Mouse (Mus musculus) lung, embryonic 16.5 days (tissue): Measurements from ENCODE around the gene Rln3. TPM values are rescaled to one million over a fixed set of nuclear protein-coding genes. Genes with fewer than 3 reads are reported as not detected.

ENCODE experiments used
- ATAC-seq: fragments of 200-750 bp; cut with Nextera tagmentation; 2 replicates; pipeline ENCODE4 v1.8.0; 2017; ENCODE audit warnings: low read depth, mild to moderate bottlenecking, moderate library complexity
- H3K27ac ChIP-seq: fragments of 300-500 bp; sonication (generic); 2 replicates; pipeline ENCODE4 v1.5.1; 2014; ENCODE audit warnings: mild to moderate bottlenecking, control low read depth, low read length
- H3K27me3 ChIP-seq: fragments of 300-500 bp; sonication (generic); 2 replicates; pipeline ENCODE4 v1.6.1; 2014; ENCODE audit warnings: low read depth, low read length, mixed read lengths; ENCODE audit not compliant: control insufficient read depth, insufficient read depth
- H3K36me3 ChIP-seq: fragments of 300-500 bp; sonication (generic); 2 replicates; pipeline ENCODE4 v1.6.1; 2014; ENCODE audit warnings: low read length; ENCODE audit not compliant: control insufficient read depth, insufficient read depth
- H3K4me1 ChIP-seq: fragments of 300-500 bp; sonication (generic); replicated peaks from 2 replicates; pipeline ENCODE4 v1.6.1; 2014; ENCODE audit warnings: low read length, mixed read lengths; ENCODE audit not compliant: control insufficient read depth, insufficient read depth
- H3K4me2 ChIP-seq: fragments of 300-500 bp; sonication (generic); 2 replicates; pipeline ENCODE4 v1.6.1; 2014; ENCODE audit warnings: low read depth, low read length, control low read depth
- H3K4me3 ChIP-seq: fragments of 300-500 bp; sonication (generic); 2 replicates; pipeline ENCODE4 v1.5.1; 2014; ENCODE audit warnings: mild to moderate bottlenecking, low read length, control low read depth
- H3K9ac ChIP-seq: fragments of 300-500 bp; sonication (generic); 2 replicates; pipeline ENCODE4 v1.6.1; 2014; ENCODE audit warnings: low read length, control low read depth
- H3K9me3 ChIP-seq: fragments of 300-500 bp; sonication (generic); 2 replicates; pipeline ENCODE4 v1.6.1; 2016; ENCODE audit warnings: low read length; ENCODE audit not compliant: control insufficient read depth
- WGBS: fragments of 180-500 bp; shearing (Covaris S2); extraction: QIAGEN DNeasy Blood & Tissue Kit; methylation state at CpG from one replicate; pipeline ENCODE4 v1.1.7; 2014; 5-methylcytosine and 5-hydroxymethylcytosine counted together
- microRNA counts: library from miRNA; unstranded; fragments of <30 nt; microRNA quantifications from one replicate; lab custom pipeline; 2016
- microRNA-seq: library from miRNA; unstranded; fragments of <30 nt; microRNA quantifications from one replicate; pipeline ENCODE4, GENCODE M21; 2016
- polyA plus RNA-seq: library from polyadenylated mRNA; unstranded; fragments of >200 nt; fragmentation: Nextera tagmentation; extraction: Ambion mirVana; gene quantifications from 2 replicates; pipeline ENCODE4 v1.2.1, GENCODE M21; 2015

The Rln3 gene
- polyA plus RNA-seq, 1 experiment from 2014 or later: not detected

DNA sequence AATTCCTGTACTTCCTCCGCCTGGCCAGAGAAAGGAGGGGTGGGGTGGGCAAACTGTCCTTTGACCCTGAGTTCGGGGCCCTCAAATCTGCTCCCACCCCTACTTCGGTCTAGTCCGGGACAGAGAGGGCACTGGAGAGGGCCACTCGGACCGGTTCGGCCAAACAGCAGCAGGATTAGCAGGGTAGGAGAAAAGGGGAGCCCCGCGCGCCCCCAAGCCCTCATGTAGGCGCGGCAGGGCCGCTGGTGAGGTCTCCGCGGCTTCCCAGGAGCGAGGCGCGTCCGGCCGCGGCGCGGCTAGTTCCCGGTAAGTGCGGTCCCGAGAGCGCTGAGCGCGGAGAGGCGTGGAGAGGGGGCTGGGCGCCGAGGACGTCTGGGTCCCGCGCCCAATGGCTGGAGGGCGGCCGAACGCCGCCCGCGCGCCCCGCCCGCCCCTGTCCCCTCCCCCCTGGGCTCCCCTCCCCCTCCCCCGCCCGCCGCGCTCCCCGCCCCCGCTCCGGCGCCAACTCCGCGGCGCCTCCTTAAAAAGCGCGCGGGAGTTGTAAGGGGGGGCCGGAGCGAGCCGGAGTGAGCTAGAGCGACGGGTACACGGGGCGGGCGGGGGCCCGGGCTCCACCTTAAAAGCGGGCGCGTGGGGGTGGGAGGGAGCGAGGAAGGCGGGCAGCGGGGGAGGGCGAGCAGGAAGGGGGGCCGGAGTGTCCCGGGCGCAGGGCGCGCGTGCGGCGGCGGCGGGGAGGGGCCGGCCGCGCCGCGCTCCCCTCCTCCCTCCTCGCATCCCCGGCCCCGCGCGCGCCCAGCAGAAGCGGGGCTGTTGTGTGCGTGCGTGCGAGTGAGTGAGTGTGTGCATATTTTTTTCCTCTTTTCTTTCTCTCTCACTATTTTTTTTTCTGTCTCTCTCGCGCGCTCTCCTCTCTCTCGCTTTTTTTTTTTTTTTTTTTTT lies 48.0 kb downstream of the Rln3 start:
- peak overlapping the region; percentile 80 for H3K4me3 ChIP-seq
- H3K27ac ChIP-seq: peak overlapping the region; percentile 97
- no peaks in the 10 kb centered on the region for H3K9me3 ChIP-seq
- peaks cover 14% of the 10 kb centered on the region for H3K36me3 ChIP-seq
- peaks cover 26% of the 10 kb centered on the region for H3K4me1 ChIP-seq
- under 1% methylated on average over 46 of the region's 103 CpGs for WGBS
- peak; percentile 89 for ATAC-seq
- peak overlapping the region; percentile 88 for H3K9ac ChIP-seq
- H3K4me2 ChIP-seq: peak overlapping the region; percentile 92
- no peaks in the 10 kb centered on the region for H3K27me3 ChIP-seq

DNA sequence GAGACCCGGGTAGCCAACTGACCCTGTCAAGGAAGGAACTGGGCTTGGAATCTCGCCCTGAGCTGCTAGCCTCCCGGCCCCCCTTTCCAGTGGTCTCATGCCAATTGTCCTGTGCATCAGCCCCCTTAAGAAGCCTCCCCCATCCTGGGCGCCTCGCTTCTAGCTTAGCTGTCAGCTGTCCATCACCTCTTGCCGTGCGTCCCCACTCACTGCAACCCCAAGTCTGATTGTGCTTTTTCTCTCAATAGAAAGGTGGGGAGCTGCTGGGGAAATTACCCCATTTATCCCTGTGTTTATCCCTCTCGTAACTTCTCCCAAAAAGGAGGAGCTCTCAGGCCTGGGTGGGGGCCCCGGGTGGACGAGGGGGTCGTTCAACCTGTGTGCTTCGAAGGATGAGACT lies 48.8 kb downstream of the Rln3 start:
- ATAC-seq: no peak
- Histone ChIP-seq H3K4me2 (peak overlapping the region; percentile 92), H3K27ac (peak overlapping the region; percentile 97), H3K36me3 (peaks cover 14% of the 10 kb centered on the region), H3K4me3 (peak overlapping the region; percentile 80), H3K4me1 (peaks cover 23% of the 10 kb centered on the region), H3K9me3 (no peaks in the 10 kb centered on the region), H3K27me3 (no peaks in the 10 kb centered on the region), H3K9ac (peak overlapping the region; percentile 88)
- WGBS: 17% methylated on average over 12 of the region's 12 CpGs

DNA sequence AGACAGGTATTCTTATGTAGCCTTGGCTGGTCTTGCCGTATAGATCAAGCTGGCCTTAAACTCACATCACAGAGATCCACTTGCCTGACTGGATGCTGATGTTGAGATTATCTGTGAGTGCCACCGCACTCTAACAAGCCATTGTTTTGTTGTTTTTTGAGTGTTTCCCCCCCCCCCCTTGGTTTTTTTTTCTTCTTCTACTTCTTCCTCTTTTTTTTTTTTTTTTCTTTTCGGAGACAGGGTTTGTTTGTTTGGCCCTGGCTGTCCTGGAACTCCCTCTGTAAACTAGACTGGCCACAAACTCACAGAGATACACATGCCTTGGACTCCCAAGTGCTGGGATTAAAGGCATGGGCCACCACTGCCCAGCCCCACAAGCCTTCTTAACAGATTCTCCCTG lies 50.8 kb downstream of the Rln3 start:
- ATAC-seq: no peak
- no peak overlapping the region for H3K9ac ChIP-seq
- H3K27me3 ChIP-seq: no peaks in the 10 kb centered on the region
- peaks cover 11% of the 10 kb centered on the region for H3K36me3 ChIP-seq
- 71% methylated on average over 3 of the region's 3 CpGs for WGBS
- H3K27ac ChIP-seq: no peak overlapping the region
- H3K4me2 ChIP-seq: no peak overlapping the region
- peaks cover 12% of the 10 kb centered on the region for H3K4me1 ChIP-seq
- no peaks in the 10 kb centered on the region for H3K9me3 ChIP-seq
- H3K4me3 ChIP-seq: no peak overlapping the region

MicroRNAs encoded within 50 kb of the gene (microRNA counts, 519-probe panel; counts per million panel counts)
- microRNA mmu-miR-1199 (lab: Ali Mortazavi, UCI) (not detected), microRNA mmu-miR-709 (lab: Ali Mortazavi, UCI) (2,033 counts per million, percentile 35 among the panel's probes with 10 or more counts)

Small RNA genes lying within 50 kb of the gene (microRNA-seq; reads per million reads assigned to microRNA genes)
- not detected for gene Mir1199
- not detected for gene Mir709
- 3.2 reads per million, percentile 10 among the genes with 10 or more reads in this experiment for gene Mir8111

Other genes starting within 250 kb of the Rln3 start
- gene Adgrl1, start 144.9 kb downstream of the Rln3 start, polyA plus RNA-seq: 14.8 and 16.1 TPM in 2 replicates
- gene Gm10644, start 89.8 kb downstream of the Rln3 start, polyA plus RNA-seq: 0.69 and 1.1 TPM in 2 replicates
- gene Asf1b, start 89.5 kb downstream of the Rln3 start, polyA plus RNA-seq: 76.7 and 82.8 TPM in 2 replicates
- gene Prkaca, start 72.0 kb downstream of the Rln3 start, polyA plus RNA-seq: 103 and 133 TPM in 2 replicates
- 8.4 and 11.0 TPM in 2 replicates for gene Samd1, start 47.3 kb downstream of the Rln3 start, polyA plus RNA-seq
- 0.55 and 1.1 TPM in 2 replicates for gene 1700067K01Rik, start 43.5 kb downstream of the Rln3 start, polyA plus RNA-seq
- 3.5 and 4.4 TPM in 2 replicates for gene 2210011C24Rik, start 32.8 kb downstream of the Rln3 start, polyA plus RNA-seq
- 6.5 and 7.4 TPM in 2 replicates for gene Palm3, start 23.5 kb downstream of the Rln3 start, polyA plus RNA-seq
- 1.6 and 2.0 TPM in 2 replicates for gene Il27ra, start 2.4 kb downstream of the Rln3 start, polyA plus RNA-seq
- gene Gm10643, start 20.1 kb upstream of the Rln3 start, polyA plus RNA-seq: 1.2 and 1.4 TPM in 2 replicates
- gene Rfx1, start 21.8 kb upstream of the Rln3 start, polyA plus RNA-seq: 8.6 and 8.8 TPM in 2 replicates
- 6.9 and 8.5 TPM in 2 replicates for gene Dcaf15, start 59.8 kb upstream of the Rln3 start, polyA plus RNA-seq
- 0.34 and 0.41 TPM in 2 replicates for gene Podnl1, start 81.0 kb upstream of the Rln3 start, polyA plus RNA-seq
- gene Cc2d1a, start 102.9 kb upstream of the Rln3 start, polyA plus RNA-seq: 24.2 and 25.9 TPM in 2 replicates
- gene 4930432K21Rik, start 103.0 kb upstream of the Rln3 start, polyA plus RNA-seq: 1.5 and 2.0 TPM in 2 replicates
- 1.2 and 3.5 TPM in 2 replicates for gene Nanos3, start 140.2 kb upstream of the Rln3 start, polyA plus RNA-seq
- gene Zswim4, start 192.1 kb upstream of the Rln3 start, polyA plus RNA-seq: 14.4 and 14.6 TPM in 2 replicates
- gene D8Ertd738e, start 204.7 kb upstream of the Rln3 start, polyA plus RNA-seq: 333 and 350 TPM in 2 replicates
- 51.4 and 51.9 TPM in 2 replicates for gene Mri1, start 212.3 kb upstream of the Rln3 start, polyA plus RNA-seq
- gene Ccdc130, start 225.4 kb upstream of the Rln3 start, polyA plus RNA-seq: 18.4 and 19.4 TPM in 2 replicates